Mouse (Mus musculus) adrenal gland, postnatal 10 days (tissue): ENCODE data around the gene Iqsec1. TPM values are rescaled to one million over a fixed set of nuclear protein-coding genes. Genes with fewer than 3 reads are reported as not detected.

Experiments
- DNase-seq: peaks from one replicate; pipeline ENCODE4 v3.0.0; 2021; ENCODE audit warnings: mixed read lengths
- total RNA-seq, 2 experiments: library from RNA; stranded (reverse); gene quantifications; 2 replicates each; pipeline ENCODE4 v1.2.3; 2021

Iqsec1 gene
- total RNA-seq, 2 experiments from 2014 or later = 82.0 to 90.7 TPM

DNA sequence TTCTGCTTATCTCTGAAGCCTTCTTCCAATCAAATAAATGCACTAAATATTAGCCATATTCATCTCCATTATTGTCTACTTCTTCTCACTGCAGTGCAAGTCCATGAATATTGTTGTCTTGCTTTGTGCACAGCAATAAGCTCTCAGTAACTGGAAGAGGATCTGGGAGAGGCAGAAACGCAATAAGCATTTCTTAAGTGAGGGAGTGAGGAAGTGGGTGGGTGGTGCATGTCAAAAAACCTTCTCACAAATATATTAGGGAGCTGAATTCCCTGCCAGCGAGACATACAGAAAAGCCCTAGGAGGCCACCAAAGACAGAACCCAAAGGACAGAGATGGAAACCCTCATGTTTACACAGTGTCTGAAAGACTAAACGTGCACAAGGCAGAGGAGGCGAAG lies 35.1 kb downstream of the Iqsec1 start:
- no peak for DNase-seq

DNA sequence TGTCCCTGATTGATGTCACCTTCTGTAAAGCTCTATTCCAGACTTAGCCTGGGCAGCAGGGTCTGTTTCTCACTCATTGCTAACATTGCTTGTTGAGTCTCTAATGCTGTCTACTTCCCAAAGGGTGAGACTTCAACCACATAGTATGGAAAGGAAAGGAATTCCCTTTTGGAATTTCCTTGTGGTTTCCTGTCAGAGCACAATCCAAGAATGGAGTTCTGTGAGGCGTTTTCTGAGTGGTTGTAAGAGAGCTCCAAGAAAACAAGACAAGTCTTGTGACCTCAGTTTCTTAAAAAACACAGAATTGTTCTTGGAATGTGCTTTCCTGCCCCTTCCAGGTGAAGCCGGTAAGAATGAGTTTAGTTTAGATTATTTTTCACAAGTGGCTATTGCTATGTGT lies 37.5 kb downstream of the Iqsec1 start:
- no peak for DNase-seq

DNA sequence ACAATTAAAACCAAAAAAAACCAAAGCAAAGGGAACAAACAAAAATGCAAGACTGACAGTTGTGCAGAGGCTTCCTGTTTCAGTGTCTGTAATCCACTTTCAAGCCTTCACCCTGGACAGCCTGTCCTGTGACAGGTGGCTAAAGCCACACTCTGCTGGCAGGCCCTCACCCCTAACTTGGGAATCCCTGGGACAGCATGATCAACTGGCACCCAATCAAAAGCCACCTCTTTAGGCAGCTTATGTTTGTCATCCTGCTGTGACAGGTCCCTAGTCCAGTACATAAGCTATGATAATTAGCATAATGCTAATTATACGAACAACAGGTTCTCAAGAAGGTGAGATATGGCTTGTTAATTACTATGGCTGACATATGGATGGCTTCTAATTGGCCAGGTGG lies 40.4 kb downstream of the Iqsec1 start:
- DNase-seq = no peak

GRCm38 (mm10) chr6:90945560-90946230 lies 42.8 kb downstream of the Iqsec1 start:
- DNase-seq = peak; percentile 27

GRCm38 (mm10) chr6:90941257-90941656 lies 47.2 kb downstream of the Iqsec1 start:
- peak; percentile 17 for DNase-seq

DNA sequence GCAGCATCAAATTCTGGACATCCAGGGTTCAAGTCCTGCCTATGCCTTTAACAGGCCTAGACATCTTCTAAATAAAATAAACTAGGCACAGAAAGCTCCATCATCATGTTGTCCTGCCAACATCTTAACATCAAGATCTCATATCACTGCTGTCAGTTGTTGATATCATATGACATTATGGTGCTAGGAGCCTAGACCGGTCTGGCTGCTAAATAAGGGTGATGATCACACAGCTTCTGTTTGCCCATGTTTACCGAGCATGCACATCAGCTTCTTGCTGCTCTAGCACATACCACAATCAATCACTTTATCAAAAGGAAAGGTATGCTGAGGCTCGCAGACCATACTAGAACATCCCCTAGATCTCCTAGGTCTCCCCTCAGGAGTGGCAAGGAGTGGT lies 54.8 kb downstream of the Iqsec1 start:
- no peak for DNase-seq

GRCm38 (mm10) chr6:90928806-90929205 lies 59.7 kb downstream of the Iqsec1 start:
- no peak for DNase-seq

- DNase-seq = peak; percentile 32
Observed at GRCm38 (mm10) chr6:90925472-90925871, 63.0 kb downstream of the Iqsec1 start.

DNA sequence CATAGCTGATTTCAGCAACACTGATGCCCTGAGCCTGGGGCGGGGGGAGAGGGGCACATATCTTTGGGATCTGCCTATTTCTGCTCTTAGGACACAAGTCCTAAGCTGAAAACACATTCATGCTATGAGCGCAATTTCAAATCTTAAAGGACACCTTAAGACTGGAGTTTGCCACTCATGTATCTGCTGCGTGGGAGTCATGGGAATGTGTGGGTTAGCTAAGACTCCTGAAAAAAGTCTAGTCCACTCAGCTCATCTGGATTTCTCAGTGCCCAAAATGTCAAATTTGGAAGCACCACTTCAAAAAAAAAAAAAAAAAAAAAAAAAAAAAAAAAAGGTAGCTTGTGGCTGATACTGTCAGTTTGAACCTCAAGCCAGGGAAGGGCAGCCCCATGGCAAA lies 63.7 kb downstream of the Iqsec1 start:
- DNase-seq = no peak

GRCm38 (mm10) chr6:90924379-90924778 lies 64.1 kb downstream of the Iqsec1 start:
- DNase-seq = no peak

DNA sequence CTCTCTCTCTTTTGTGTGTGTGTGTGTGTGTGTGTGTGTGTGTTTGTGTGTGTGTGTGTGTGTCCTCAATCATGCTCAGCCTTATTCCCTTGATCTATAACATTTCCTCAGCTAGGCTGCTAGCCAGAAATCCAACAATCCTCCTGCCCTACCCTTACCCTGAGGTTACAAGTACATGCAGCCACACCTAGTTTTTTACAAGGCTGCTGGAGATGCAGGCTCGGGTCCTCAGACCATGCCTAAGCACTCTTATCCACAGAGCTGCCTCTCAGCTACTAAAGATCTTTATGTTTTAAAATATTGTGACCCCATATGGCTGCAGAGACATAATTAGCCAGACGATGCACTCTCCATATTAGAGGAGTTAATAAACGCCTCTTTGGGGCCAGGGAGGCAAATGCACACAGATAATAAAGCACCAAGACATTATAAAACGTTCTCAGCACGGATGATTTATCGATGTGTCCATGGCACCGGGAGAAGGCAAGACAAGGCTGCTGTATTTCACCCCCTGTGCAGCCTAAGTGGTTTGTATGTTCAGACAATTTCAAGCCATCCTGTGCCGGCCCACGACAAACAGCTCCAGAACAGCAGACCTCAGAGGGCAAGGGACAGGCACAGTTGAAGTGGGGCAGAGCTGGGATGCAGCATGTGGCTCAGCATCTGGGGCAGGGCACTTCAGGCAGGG lies 67.1 kb downstream of the Iqsec1 start:
- DNase-seq = no peak

DNA sequence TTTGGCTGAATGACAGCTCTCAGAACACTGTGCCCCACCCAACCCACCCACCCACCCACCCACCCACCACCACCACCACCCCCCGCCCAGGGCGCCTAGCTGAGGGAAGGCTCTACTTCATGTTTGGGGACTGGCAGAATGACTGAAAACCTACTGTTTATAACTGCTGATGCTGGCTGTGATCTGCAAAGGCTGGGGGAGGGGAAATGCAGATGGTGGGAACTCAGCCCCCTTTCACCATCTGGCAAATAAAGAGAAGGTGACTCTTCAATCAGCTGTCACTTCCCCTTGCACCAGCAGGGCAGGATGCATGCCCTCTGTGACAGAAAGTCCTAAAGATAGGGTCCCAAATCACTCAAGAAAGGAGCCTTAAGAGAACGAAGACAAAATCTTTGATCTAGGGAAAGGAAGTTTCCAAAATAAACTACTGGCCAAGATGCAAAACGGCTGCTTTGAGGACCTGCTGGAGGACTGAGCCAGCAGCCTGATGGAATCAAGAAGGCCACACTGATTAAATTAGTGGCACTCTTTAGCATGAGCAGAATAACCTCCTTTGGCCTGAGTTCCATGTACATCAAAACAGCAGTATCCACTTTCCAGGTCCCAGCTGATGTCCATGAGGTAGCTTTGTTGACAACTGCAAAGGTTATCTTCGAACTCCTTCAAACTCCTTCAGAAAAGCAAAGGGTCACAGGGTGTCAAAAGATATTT lies 67.8 kb downstream of the Iqsec1 start:
- DNase-seq = no peak

- DNase-seq = peak; percentile 9
Observed at GRCm38 (mm10) chr6:90919636-90920420, 68.7 kb downstream of the Iqsec1 start.

DNA sequence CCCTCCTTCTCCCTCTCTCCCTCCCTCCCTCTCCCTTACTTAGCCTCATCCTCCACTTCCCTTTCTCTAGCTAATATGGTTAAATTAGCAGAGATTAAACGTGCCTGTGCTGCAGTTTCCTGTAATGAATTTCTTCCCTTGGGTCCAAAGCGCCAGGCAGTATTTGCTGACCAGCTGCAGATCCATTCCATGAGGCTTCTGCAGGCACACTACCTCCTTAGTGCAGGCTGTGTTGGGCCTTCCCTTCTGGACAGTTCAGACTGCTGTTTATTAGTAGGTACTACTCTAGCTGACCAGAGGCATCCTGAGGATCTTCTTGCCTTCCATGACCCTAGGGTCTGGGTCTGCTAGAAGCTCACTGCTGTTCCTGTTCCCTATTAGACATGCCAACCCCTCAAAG lies 72.9 kb downstream of the Iqsec1 start:
- DNase-seq = no peak

DNA sequence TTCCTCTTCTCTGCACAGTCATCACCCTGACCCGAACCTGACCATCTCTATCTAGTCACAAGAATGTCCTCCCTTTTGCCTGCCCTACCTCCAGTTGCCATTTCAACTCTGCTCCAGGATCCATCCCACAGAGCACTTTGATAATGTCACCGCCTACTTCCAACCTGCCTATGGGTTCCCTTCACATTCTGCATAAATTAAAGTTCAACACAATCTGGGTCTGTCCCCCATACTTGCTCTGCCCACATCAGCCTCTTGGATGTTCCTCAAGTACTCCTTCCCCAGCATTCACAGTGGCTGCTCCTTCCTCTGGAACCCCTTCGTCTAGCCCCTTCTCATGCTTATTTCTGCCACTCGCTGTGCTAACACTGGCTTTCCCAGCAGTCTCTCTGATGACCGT lies 74.7 kb downstream of the Iqsec1 start:
- no peak for DNase-seq

DNA sequence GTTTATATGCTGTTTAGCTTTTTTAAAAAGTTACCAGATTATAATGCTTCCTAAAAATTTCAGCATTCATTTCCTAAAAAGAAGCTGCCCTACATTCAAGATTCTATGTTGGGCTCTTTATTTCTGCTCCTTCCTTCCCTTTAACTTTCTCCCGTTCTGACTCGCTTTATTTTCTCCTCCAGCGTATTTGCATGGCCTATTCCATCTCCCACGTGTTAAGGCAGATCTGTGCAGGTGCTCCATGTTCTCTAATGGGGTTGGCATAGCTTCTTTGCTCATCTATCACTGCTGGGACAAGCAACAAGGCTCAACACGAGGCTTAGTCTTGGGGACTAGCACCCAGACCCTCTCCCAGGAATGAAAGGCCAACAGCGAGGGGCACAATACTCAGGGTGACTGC lies 75.7 kb downstream of the Iqsec1 start:
- DNase-seq = no peak

DNA sequence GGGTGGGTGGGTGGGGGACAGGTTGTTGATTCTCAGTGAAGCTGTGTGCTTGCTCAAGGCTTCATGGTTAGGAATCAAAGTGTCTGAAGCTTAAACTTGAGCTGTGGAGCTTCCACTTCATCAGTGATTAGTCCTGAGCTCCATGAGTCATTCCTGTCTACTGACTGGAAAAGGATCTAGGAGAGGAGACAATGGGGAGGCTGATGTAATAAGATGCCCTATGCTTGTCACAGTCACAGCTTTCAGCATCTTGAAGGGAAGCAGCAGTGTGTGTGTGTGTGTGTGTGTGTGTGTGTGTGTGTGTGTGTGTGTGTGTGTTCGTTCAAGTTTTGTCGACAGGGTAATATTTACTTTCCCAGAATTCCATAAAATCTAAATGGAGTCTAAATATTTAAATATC lies 84.3 kb downstream of the Iqsec1 start:
- DNase-seq = no peak

DNA sequence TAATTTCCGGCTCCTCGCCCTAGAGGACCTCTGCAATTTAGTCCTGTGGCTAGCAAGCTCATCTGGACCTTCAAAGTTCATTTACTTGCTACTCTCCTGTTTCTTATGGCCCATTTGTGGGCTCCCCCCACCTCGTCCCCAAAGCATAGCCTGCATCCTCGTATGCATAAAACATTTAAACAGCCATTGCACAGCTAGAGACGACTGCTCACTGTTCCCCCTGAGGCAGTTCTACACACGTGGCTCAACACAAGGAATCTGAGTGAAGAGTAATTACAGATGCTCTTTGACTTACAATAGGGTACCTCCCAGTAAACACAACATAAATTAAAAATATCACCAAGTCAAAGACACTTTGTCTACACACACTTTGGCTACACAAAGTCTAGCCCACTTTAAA lies 88.2 kb downstream of the Iqsec1 start:
- DNase-seq = no peak

DNA sequence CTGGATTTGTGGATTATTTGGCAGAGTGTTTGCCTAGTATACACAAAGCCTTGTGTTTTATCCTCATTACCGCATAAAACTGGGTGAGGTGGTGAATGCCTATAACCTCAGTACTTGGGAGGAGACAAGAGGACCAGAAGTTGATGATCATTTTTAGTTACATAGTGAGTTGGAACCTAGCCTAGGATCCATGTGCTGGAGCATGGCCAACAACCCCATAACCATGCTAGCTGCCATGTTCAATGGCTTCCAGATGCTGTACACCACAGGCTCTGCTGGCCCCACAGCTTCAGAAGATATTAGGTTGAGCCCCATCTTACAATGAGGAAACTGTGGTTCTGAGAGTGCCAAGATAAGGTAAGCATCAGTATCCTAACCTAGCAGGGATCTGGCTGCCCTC lies 89.2 kb downstream of the Iqsec1 start:
- no peak for DNase-seq

- DNase-seq = no peak
Observed at GRCm38 (mm10) chr6:90898107-90898506, 90.4 kb downstream of the Iqsec1 start.

DNA sequence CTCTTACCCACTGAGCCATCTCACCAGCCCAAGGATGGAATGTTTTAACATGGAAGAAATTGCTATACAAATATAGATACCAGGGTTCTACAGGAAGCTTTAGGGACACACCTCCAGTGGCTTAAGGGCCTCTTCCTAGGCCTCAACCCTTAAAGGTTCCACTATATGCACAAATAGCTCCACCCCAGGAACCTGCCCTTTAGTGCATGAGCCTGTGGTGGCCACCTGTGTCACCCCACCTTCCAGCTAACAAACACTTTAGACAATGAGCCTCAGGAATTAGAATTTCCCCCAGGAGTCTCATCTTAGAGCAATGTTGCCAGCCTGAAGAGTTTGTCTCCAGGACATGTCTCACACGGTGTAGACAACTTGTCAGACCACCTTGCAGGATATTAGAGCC lies 96.1 kb downstream of the Iqsec1 start:
- DNase-seq = no peak

DNA sequence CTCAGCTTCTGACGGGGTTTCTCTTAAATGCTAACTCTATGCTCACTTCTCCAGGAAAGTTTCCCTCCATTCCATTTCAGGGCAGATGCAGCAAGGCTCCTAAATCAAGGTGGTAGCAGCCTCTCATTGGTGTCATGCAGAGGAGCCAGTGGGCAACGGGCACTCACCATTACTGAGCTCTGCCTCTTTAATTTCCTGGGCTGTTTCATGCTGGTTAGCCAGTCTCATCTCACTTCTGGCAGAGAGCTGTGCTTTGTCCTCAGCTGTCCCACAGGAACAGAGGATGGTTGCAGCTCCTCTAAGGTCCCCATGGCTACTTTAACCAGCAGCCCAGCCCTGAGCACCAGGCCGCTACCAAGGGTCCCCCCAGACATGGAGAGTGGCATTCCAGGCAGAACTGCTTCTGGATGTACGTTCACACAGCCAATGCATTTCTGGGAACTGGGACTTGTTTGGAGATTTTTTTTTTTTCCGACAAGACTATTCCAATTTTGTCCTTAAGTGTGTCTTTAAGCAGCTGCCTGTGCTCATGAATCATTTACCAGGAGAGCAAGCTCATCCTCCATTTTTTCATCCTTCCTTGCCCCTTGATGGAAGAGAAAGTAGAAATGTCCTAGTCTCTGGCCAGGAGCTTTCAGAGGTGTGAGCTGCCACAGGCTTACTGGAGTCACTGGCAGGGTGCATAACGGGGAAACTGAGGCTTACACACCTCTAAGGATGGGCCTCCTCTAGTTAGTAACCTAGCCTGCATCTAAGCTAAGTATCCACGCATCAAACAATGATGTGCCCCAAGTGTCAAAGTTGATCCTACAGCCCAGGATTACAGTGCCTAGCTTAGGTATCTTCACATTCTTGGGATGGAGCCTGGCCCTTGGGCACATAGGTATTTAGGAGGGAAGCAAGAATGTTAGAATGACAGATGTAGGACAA lies 98.9 kb downstream of the Iqsec1 start:
- DNase-seq = no peak
